Mouse (Mus musculus): ENCODE data around the gene Gm9745.
"Not testable (repeated sequence)": the region's sequence is repeated elsewhere in the genome, so short reads cannot be mapped to it uniquely, and the experiment has no call there.

Gm9745 gene

DNA sequence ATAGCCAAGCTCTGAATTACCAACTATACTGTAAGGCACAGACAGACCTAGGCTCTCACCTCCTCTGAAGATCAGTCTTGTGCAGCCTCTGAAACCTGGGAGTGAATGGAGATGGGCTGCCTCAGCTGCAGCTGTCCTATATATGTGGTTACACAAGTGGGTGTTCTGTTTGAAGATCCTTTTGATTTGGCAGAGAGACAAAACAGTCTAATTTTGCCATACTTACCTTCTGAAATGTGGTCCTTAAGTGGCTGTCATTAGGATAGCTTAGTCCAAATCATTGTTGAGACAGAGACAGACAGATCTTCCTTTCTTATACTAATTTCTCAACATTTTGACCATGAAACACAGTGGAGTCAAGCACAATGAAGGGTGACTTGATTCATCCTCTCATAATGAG lies at the start of gene Gm9745:
Gene Gm9745 (minus strand): TSS at position 101 of the 400 bp plus-strand sequence.
- not testable (repeated sequence) for DNase-seq

DNA sequence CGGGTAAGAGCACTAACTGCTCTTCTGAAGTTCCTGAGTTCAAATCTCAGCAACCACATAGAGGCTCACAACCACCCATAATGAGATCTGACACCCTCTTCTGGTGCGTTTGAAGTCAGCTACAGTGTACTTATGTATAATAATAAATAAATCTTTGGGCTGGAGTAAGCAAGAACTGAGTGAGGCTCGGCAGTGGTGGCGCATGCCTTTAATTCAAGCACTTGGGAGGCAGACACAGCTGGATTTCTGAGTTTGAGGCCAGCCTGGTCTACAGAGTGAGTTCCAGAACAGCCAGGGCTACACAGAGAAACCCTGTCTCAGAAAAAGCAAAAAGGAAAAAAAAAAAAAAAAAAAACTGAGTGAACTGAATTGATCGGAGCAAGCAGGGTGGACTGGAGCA lies 49.2 kb upstream of the Gm9745 start:
- DNase-seq = not testable (repeated sequence)

DNA sequence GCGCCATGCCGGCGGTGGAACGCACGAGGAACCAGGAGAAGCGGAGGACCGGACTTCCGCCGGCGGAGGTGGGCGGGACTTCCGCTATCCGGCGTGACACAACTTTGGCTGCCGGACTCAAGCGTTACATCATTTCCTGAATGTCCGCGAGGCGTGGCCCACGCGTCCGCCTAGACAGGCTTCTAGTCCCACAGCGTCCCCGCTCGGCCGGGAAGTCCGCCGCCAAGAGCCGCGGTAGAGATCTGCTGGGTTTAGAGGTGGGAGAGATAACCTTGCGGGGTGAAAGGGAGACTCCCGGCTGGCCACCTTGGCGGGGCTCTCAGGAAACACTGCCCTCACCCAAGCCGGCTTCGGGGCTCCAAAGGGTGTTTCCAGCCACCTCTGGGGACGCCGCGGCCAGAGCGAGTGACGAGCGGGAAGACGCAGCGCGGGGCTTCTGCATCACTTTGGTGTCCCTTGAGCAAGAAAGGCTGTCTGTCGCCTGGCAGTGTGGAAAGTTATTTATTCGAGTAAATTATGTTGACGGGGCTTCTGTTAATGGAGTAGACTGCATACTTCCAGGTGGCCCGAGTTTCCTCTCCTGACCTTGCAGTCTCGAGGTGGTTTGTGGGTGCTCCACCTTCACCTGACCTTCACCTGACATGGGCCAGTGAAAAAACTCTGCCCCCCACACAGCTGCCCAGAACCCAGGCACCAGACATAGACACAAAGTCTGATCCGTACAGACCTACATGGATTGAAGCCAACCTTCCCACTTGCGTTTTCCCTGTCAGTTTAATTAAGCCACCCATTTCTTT lies 48.2 kb upstream of the Gm9745 start, which contains the start of gene Gtpbp4:
Gene Gtpbp4 (minus strand): TSS at position 94 of the 797 bp plus-strand sequence.
- DNase-seq = peak; percentile 95

DNA sequence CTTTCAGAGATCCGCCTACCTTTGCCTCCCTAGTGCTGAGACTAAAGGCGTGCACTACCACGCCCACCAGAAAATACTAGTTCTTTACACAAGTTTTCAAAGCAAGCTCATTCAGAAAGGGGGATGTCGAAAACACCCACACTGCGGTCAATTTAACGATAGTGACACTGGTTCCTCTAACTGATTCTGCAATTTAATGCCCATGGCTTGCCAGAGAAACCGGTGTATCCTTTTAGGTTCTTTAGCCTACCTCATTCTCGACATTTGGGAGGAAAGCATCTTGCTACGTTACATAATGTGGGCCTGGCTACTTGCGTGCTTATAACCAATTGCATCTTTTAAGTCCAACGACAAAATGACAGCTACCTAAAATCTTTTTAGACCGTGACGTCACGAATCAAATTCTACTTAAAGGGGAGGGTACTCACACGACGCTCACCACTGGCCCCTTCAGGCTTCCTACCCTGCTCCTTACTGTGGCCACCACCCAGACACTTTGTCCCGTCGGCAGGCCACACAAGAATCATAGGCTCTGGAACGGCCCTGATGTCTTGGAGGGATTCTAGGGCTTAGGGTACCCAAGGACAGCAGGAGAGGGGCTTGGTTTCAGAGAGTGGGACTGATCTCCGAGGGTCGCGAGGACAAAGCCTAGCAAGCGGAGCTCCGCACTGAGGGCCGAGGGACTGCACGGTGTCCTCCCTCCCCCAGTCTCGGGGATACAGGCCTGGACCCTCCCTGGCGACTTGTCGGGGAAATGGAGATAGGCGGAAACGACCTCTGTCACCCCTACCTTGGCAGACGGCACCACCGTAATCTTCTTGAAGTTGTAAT lies 47.3 kb upstream of the Gm9745 start:
- peak; percentile 5 for DNase-seq

DNA sequence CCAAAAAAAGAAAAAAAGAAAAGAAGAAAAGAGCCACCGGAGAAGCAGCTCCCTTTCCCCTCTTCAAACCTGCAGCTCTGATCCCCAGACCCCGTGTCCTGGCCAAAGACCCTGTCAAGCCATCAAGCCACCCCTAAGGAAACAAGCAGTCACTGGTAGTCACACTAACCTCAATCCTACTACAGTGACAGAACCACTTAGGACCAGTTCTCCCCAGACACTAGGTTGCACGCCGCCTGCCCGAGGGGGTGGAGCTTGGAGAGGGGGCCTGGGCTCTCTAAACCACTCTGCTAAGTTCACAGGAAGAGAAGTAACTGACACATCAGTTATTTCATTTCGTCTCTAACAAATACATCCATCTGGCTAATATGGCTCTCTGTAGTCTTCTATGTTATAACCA lies 44.2 kb upstream of the Gm9745 start:
- DNase-seq = no peak

DNA sequence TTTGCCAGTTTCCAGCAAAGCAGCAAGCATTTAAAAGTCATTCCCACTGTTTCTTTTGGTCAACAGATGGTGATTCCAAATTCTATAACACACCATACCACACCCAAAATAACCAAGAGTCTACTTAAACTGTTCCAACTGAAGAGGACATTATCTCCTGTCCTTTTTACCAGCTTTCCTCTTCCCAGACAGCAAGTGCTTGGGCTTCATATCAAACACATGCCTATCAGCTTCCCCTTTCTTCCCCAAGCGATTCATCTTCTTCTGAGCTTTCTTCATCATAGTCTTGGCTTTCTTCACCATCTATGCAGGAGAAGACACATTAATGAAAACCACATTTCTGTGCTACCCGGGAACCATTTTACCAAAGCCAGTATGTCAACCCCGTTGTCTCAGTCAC lies 24.9 kb upstream of the Gm9745 start:
- no peak for DNase-seq

DNA sequence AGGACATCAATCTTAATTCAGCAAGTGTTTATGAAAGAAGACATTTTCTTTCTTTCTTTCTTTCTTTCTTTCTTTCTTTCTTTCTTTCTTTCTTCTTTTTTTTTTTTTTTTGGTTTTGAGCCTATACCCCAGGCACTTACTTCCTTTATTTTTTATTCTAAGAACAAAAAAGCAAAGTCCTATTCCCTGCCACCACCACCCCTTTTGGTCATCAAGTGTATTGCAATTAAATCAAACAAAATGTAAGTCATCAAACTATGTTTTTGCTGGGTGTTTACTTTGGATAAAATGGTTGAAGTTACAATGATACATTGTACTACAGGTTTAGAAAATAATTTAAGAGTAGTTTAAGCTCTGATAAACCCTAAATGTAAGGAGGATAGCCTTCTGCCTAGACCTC lies 24.3 kb upstream of the Gm9745 start:
- DNase-seq = no peak

DNA sequence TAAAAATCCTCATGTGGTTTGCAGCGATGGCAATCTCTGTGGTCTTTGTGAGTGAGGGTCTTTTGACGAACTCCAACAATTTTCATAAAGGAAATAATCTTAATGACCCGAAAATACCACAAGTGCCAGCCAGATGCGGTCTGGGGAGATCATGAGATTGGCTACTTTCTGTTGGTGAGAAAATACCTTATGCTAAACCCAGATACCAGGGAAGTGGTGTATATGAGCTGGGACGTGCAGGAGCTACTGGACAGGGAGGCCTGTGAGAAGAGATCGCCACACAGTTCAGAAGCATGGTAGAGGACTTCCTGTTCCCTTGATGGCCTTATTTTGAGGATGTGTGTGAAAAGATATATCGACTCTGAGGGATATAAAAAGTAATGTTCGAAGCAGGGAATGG lies 19.7 kb upstream of the Gm9745 start:
- DNase-seq = no peak

DNA sequence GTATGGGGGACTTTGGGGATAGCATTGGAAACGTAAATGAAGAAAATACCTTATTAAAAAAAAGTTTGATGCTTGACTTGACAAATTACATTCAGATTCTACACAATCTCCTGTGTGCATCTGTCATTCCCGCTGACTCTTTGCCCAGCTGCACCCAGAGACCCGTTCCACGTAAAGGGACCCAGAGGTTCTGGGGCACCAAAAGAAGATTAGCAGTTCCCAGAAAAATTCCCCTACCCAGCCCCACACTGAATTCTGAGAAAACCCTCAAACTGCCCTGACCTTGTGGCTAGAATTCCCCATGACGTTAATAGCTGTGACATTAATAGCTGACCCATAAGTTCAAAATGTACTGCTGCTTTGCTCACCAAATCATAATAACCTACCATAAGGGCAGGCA lies 17.2 kb upstream of the Gm9745 start:
- no peak for DNase-seq

DNA sequence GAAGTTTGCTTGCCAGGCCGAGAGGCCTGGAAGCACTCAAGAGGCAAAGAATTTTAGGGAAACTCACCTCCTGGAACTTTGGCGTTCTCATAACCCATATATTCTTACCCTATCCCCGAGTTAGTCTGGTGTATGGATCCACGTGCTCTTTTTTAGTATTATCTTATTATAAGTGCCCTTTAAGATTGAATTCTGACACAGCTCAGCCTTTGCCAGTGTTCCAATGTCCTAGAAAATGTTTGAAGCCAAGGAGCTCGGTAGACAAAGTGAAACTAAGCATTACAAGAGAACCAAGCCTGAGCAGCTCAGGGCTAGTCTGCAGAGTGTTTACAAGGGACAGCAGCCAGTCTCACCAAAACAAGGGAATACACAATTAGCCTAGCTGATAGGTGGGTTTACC lies 14.2 kb upstream of the Gm9745 start:
- DNase-seq = not testable (repeated sequence)

DNA sequence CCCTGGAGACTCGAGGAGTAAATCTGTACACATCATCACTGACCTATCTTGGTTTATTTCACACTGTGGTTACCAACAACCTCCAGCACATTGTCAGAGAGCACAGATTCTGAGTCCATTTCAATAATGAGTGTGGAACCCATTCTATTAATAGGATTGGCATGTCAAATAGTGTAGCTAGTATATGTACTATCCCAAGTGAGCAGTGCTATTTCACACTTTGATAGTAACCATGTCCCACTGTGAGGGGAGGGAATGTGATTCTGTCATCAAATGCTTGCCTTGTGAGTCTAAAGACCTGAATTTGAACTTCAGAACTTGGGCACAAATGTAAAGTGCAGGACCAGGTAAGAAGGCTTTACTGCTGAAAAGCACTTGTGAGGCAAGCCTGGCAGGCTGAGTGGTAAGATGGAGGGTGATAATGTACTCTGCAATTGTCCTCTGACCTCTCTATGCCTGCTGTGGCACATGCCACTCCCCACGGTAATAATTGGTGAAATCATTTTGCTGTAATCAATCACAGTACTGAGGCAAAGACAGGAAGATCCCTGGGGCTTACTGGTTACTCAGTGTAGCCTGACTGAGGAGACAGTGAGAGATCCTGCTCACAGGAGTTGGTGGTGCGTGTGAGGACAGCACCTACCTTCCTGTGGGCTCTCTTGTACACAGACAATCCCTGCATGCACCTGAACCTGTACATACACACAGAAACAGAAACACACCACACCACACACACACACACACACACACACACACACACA lies 13.3 kb upstream of the Gm9745 start:
- not testable (repeated sequence) for DNase-seq

DNA sequence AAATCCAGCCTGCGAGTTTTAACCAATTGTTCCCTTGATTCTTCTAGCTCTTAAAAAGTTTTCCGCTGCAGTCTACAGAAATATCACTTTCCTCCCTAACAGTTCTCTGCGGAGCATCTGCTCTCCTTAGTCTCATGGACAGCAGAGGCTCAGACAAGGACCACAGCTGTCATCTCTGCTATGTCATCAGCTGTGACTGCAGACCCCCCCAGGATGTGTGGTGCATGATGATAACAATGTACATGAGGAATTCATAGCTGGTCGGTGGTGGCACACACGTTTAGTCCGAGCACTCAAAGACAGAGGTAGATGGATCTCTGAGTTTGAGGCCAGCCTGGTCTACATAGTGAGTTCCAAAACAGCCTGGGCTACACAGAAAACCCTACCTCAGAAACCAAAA lies 11.5 kb upstream of the Gm9745 start:
- not testable (repeated sequence) for DNase-seq

DNA sequence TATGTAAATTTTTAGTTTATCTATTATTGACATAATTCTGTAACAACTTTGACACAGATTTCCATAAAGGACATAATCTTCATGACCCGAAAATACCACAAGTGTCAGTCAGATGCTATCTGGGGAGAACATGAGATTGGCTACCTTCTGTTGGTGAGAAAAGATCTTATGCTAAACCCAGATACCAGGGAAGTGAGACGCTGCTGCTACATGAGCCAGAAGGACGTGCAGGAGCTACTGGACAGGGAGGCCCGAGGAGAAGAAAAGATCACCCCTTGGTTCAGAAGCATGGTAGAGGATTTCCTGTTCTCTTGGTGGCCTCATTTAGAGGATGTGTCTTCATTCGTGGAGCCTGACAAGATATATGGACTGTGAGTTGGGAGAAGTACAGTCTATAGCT lies 11.0 kb upstream of the Gm9745 start:
- not testable (repeated sequence) for DNase-seq

DNA sequence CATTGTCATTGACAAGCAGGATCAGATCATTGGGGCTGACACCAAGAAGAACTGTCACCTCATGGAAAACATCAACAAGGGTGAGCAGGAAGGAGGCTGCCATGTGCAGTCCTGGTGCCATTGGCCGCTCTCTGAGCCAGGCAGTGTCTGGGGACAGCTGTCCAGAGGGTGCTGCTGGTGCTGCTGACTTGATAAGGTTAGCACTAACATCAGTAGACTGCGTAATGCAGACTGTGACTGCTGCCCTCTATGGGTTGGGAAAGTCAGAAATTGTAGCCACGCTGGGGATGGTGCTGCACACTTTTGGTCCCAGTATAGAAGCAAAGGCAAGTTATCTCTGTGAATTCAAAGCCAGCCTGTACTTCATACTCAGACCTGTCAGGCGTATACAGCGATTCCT lies 8.8 kb upstream of the Gm9745 start:
- DNase-seq = not testable (repeated sequence)

DNA sequence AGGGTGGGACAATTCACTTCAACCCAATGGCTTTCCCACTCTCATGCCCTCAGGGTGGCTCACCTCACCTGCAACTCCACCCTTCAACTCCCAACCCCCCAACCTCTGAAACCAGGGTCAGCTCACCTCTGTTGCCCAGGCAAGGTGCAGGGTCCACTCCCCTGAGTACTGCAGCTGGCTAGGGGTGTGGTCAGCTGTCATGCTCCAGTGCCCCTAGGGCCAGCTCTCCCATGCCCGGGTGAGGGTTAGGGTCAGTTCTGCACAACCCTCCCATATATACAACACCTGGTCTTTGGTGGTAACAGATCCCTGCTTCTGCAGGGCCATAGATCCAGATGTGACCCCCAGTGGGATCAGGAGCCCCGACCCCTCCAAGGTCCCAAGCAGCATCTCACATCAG lies 7.1 kb upstream of the Gm9745 start:
- DNase-seq = not testable (repeated sequence)

DNA sequence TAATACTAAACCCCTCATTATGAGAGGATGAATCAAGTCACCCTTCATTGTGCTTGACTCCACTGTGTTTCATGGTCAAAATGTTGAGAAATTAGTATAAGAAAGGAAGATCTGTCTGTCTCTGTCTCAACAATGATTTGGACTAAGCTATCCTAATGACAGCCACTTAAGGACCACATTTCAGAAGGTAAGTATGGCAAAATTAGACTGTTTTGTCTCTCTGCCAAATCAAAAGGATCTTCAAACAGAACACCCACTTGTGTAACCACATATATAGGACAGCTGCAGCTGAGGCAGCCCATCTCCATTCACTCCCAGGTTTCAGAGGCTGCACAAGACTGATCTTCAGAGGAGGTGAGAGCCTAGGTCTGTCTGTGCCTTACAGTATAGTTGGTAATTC lies 4.5 kb upstream of the Gm9745 start, which contains the start of gene Idi2:
Gene Idi2 (plus strand): TSS at position 301 of the 400 bp plus-strand sequence.
- not testable (repeated sequence) for DNase-seq

DNA sequence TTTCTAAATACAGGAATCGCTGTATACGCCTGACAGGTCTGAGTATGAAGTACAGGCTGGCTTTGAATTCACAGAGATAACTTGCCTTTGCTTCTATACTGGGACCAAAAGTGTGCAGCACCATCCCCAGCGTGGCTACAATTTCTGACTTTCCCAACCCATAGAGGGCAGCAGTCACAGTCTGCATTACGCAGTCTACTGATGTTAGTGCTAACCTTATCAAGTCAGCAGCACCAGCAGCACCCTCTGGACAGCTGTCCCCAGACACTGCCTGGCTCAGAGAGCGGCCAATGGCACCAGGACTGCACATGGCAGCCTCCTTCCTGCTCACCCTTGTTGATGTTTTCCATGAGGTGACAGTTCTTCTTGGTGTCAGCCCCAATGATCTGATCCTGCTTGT lies 4.2 kb downstream of the Gm9745 start:
- DNase-seq = not testable (repeated sequence)

DNA sequence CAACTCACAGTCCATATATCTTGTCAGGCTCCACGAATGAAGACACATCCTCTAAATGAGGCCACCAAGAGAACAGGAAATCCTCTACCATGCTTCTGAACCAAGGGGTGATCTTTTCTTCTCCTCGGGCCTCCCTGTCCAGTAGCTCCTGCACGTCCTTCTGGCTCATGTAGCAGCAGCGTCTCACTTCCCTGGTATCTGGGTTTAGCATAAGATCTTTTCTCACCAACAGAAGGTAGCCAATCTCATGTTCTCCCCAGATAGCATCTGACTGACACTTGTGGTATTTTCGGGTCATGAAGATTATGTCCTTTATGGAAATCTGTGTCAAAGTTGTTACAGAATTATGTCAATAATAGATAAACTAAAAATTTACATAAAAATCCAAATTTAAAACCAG lies 6.3 kb downstream of the Gm9745 start:
- DNase-seq = not testable (repeated sequence)

DNA sequence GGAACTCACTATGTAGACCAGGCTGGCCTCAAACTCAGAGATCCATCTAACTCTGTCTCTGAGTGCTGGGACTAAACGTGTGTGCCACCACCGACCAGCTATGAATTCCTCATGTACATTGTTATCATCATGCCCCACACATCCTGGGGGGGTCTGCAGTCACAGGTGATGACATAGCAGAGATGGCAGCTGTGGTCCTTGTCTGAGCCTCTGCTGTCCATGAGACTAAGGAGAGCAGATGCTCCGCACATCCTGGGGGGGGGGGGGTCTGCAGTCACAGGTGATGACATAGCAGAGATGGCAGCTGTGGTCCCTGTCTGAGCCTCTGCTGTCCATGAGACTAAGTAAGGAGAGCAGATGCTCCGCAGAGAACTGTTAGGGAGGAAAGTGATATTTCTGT lies 6.9 kb downstream of the Gm9745 start:
- not testable (repeated sequence) for DNase-seq

DNA sequence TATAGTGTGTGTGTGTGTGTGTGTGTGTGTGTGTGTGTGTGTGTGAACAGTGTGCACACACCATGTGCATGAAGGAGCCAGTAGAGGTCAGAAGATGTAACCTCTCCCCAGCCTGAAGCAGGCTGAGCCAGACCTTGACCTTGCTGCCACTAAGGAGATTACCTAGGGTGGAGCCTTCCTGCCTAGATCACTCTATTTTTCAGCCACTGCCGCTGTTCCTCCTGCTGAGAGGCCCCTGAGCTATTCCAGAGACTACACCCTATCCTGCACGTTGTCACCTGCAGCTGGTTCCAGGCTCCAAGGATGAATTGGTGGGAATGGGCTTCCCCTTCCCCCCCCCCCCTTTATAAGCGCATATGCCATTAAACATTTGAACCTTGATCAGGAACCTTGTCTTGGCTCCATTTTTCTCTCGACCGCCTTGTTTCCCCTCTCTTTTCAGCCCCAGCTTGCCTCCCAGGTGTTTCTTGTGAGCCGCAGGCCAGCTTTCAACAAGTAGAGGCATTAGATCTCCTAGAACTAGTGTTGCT lies 10.4 kb downstream of the Gm9745 start:
- not testable (repeated sequence) for DNase-seq

DNA sequence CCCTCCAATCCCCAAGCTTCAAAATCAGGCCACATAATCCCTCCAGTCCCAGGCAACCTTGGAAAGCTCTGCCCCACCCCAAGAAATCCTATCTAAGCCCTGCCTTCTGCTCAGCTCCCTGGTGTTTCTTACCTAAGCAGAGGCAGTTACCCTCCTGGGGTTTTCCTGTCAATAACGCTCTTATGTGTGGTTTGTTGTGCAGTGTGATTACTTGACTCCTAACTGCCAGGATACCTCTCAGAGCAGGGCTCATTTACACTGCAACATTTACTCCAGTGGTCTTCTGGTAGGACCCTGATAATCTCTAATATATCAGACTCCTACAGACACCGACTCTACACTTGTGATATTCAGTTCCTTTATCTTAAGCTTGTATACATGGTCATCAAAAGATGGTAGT lies 14.5 kb downstream of the Gm9745 start:
- DNase-seq = no peak

DNA sequence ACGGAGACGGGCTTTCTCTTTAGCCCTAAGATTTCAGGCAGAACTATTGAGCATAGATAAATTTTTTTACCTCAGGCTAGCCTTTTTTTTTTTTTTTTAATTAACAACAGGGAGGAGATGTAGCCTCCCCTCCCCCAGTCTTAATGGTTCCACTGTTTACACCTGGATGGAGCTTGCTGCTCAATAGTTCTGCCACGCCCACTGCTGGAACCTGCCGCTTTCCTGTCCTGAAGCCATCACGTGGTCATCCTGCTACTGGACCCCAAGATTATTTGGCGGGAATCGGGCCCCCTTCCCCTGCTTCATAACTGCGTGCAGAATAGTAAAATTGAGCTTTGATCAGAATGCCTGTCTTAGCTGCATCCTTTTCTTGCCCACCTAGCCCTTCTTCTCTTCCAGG lies 34.1 kb downstream of the Gm9745 start:
- DNase-seq = not testable (repeated sequence)

DNA sequence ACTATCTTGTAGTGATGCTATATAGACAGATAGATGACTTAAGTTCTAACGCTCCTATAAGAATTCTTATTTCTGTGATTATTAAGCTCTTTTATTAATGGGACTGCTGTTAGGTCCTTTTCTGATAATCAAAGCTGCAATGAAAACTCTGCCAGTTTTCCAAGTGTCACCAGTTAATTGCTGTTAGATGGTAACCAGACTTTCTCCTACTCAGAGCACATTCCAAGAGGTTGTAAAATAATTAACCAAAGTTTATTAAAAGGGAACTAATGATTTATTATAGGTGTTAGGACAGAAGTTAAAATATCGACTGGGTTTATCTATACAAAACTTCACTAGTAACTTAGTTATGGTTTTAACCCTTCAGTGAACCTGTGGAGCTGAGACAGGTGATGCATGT lies 42.0 kb downstream of the Gm9745 start:
- not testable (repeated sequence) for DNase-seq
